Mouse (Mus musculus) liver (tissue): ENCODE data around the gene Sgms2.

Experiments used
- DNase-seq: peaks from one replicate; pipeline ENCODE4 v3.0.0-alpha.2; 2020; ENCODE audit warnings: mixed read lengths

Gene Sgms2

DNA sequence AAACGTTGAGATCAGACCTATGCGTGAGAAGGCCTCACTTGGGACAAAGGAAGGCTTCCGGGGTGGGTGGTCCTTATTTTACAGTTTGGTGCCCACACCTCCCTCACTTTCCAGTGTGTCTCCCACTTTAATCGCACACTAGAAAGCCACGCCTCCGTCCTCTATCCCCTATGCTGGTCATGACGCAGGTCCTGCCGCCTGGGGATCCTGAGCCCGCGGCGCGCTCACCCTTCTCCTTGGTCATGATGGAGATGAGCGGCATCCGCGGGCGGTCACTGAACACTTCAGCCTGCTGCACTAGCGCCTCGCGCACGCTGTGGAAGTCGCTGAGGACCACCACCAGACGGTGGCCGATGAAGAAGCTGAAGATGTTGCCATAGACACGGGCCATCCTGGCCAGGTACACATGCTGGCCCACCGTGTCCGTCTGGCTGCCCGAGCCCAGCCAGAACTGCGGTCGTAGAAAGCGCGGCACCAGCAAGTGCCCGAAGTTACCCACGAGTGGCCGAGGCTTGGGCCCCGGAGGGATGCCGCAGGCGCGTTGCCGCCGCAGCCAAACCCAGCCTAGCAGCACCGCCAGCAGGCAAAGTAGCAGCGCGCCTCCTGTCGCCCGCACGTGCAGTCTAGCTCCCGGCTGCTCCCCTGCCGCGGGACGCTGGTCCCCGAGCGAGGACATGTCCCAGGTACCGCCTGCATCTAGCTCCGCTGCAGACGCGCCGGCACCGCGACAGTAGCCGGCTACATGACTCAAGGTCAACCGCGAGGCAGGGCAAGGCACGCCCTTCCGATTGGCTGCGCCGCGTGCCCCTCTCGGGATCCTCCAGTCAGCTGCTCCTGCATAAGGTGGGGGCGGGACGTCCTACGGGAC is 188.5 kb downstream of the Sgms2 start, which contains the start of gene Cyp2u1:
TSS of gene Cyp2u1 (minus strand) at position 776 of the 868 bp plus-strand sequence.
- DNase-seq = peak; percentile 83

DNA sequence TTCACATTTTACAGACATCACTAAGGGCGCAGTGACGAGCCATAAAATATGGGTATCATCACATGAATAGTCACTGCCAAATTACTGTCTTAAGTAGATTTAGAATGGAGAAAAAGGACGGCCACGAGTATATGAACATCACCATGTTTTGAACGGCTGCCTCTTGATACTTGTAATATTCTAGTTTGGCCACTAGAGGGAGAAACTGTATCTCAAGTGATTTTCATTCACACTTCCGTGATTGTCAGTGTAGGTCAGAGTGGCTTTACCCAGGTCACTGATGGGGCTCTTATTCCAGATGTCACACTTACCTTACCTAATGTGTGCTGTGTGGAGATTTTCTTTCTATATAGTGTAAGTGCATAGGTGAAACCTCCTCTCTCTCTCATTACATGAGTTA is 191.3 kb downstream of the Sgms2 start:
- no peak for DNase-seq

DNA sequence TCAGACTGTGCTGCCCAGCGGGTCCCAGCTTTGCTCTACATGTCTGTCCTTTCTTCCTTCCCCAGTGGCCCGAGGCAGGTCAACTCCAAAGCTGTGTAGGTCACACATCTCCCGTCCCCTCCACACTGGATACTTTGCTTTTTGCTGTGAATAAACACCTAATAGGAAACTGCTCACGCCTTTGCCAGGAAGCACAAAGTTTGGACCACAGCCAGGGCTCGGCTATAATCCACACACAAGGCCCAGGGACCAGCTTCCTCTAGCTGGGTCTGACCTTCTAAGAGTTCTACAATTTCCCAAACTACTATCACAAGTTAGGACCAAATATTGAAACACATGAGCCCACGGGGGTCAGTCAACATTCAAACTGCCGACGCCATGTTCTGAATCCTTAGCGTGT is 192.1 kb downstream of the Sgms2 start:
- no peak for DNase-seq

DNA sequence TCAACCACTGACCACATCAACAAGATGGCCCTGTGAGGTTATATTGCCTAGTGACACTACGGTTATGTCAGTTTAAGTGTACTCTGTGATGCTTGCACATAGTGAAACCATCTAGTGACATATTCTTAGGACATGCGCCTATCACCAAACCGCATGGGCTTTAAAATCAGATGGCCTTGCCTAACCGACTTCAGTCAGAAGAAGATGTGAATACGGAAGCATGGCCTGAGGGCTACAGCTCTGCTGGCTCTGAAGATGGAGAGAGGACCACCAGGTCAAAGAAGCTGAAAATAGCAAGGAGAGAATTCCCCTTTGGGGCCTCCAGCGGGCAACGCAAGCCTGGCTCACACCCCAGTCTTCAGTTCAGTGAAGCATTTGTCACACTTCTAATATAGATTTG is 194.3 kb downstream of the Sgms2 start:
- DNase-seq = no peak

DNA sequence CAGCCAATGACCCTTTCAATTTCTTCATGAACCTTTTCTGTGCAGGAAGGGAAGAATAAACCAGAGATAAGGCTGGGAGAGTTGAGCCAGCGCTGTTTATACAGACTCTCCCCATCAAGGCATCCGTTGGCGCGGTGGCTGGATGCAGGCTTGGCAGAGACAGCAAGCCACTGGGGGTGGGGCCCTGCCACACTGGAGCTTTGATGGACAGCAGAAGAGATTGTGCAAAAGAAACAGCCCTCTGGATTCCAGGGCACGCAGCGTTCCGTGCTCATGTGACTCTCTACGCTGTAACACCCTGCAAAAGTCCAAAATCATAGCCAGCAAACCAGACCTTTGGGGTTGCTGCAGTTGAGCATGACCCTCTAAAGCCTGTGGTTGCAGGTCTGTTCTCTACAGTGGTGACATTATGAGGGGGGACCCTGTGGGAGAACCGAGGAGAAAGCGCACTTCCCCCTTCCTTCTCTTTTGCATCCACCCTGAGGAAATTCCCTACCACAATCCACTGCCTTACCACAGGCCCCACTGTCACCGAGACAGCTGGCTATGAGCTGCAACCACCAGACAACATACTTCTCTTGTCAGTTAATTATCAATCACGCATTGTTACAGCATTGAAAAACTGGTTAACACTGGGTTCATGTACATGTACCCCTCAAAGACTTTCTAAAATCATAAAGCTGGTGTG is 195.6 kb downstream of the Sgms2 start:
- DNase-seq = no peak

DNA sequence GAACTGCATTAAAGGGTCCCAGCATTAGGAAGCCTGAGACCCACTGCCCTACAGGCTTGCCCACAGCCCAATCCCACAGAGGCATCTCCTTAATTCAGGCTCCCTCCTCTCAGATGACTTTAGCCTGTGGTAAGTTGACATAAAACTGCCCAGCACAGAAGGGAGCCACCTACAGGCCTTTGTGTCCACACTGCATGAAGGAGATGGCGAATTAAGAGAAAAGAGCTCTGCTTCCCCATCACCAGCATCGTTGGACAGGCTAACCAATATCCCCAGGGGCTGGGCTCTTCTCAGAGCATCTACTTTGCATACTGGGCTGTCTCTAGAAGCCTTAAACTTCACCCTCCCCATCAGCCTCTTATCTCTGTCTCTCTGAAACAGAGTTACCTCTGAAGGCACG is 196.7 kb downstream of the Sgms2 start:
- no peak for DNase-seq

DNA sequence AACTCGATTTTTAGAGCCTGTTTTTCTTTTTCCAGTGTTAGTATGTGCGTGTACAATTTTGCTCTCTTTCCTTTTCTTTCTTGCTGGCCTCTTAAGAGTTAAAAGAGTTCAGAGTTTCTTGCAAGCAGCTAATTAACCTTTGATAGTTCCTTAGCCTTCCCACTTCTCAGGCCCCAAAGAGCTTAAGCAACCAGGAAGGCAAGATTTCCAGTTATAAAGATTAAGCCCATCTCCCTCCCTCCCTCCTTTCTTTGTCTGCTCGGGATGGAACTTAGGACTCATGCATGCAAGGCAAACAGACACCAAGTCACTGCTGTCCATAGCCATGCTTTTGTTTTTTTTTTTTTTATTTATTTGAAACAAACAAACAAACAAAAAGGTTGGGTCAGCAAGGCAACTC is 198.3 kb downstream of the Sgms2 start:
- no peak for DNase-seq

DNA sequence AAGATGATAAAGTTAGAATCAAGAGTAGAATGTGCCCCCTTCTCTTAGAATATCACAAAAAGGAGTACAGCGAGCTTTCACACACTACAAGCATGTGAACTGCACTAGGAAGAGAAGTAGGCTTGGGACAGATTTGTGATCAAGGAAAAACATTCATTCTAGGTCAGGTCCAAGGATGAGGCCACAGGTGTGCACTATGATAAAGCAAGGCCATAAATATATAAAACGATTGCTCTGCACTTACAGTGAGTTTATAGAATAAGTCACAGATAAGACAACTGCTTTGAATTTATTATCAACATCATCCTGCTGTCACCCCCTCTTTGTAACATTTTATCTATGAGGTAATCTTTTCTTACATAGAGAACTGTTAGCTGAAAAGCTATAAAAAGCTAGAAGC is 198.9 kb downstream of the Sgms2 start:
- DNase-seq = no peak

DNA sequence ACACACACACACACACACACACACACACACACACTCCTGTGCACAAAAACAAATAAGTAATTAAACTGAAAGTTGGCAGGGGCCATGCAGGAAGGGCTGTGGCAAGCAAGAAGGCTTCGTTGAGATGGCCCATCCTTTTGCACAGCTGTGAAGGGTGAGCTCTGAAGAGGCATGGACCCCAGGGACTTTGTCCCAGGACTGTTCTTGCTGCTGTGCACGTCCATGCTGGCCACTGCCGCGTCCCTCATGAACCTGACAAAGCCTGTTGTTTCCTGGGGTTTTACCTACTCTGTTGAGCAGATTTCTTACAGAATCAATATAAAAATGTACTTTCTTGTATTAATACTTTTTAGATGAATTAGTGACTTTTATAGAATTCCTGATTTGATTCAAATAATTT is 199.3 kb downstream of the Sgms2 start:
- DNase-seq = no peak

DNA sequence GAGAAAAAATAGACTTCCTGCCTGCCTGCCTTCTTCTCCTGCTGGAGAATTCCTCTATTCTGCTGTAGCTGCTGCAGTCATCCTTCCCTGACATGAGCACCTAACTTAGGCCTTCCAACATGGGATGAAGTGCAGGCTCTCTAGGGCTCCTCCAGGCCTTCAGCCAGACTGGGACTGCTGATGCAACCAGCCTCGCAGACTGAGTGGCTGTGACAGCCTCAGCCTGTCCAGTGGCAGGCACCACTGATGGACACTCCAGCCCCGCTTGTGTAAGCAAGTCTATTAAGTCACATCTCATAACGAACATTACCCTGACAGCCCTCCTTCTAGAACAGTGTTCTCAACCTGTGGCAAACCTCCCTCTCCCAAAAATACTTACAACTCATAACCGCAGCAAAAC is 217.1 kb downstream of the Sgms2 start:
- DNase-seq = no peak

DNA sequence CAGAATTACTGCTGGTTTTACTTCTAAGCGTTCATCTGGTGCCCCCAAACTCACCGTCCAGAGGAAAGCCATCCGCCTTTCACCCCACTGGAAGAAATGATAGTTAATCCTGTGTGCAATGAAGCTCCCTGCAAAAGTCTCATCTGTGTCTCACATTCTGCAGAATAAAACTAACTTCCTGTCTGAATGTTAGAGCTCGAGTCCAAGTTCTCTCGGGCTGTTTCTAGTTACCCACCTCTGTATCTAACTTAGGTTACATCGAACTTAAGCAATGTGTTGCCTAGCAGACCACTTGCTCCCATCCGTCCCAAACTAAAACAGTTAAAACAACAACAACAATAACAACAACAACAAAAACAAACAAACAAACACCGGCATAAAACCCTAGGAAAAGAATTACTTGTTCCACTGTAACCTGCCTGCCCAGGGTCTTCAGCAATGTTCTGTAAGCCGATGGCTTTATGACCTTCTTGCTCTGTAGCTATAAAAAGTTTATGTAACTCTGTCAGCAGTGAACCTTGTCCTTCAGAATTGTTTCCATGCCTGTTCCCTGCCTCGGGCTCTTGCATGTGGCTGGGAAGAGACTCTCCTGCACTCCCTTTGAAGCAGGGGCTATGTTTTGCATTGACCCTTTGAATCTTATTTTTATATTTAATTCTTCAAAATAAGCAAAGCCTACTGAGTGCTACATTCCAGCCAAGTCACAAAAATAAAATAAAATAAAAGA is 218.7 kb downstream of the Sgms2 start:
- no peak for DNase-seq

DNA sequence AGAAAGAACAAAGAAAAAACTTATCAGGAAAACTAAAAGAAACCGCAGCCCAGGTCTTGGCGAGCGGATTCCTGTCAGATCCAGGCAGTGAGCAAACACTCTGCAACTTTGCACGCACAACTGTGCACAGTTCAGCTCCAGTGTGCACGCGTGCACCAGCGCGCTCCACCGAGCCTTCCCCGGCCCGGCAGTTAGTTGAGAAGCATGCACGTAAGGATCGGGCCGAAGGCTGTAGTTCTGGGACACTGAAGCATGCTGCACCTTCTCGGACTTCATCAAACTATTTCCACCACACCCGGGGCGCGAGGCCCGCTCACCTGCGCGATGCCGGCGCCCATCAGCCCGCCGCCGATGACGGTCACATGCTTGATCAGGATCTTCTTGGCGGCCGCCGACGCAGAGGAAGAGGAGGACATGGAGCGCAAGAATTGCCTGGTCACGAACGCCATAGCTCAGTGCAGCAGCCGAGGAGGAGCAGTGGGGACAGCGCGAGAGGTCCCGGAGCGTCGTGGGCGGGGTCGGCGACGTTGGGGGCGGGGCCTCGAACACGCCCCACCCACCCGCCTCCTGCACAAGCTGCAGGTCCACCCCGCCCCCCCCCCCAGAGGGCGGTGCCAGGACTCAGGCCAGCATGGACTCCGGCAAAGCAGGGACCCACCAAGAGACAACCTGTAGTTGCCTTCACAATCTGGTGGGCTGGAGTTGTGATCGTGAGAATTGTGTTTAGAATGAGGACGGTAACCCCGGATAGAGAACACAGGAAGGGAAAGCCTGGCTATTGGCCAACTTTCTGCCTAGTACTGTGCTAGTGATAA is 219.4 kb downstream of the Sgms2 start, which contains the start of gene Hadh:
TSS of gene Hadh (minus strand) at position 543 of the 815 bp plus-strand sequence.
- DNase-seq = peak; percentile 89

DNA sequence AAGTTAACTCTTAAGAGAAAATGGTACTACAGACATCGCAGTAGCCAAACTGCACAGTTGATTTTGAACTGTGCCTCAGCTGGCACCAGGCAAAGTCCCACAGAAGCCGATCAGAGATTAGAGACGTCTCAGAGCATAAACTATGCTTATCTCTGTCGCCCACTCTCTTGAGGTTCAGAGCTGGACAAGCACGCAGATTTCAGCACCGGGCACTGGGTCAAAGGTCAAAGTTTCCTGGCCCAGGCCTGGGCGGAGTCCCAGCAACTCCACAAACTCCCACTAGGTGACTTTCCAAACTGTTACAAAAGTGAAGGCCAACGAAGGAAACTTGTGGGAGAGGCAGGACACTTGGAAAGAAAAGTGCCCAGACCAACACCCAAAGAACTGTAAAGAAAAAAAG is 220.1 kb downstream of the Sgms2 start:
- peak; percentile 67 for DNase-seq

DNA sequence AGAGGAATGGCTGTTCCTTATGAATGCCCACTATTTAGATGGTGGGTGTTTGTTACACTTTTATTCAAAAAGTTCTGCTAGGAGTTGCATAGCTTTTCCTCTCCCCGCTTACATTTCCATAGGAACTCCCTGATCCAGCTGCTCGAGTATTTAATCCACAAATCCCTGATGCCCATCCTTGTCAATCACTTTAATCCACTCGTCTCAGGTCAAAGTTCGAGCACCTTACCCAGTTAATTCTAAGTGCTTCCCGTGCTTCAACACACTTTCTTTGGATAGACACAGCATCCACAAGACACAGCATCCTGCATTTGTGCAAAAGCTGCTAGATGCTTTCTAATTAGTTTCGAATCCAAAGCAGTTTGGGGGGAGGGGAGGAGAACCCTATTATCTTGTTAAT is 220.8 kb downstream of the Sgms2 start:
- no peak for DNase-seq
